Mouse (Mus musculus): Measurements from ENCODE around the gene Btnl1. TPM values are rescaled to one million over a fixed set of nuclear protein-coding genes. Genes with fewer than 3 reads are reported as not detected.

Gene Btnl1
- polyA plus RNA-seq, 1 experiment from 2014 or later, result not detected

Other genes with a start within 250 kb of the Btnl1 start
- gene H2-DMb2, start 233.8 kb upstream of the Btnl1 start, polyA plus RNA-seq (2014; fragmentation: Nextera tagmentation; extraction: Ambion mirVana), result not detected in 2 replicates
- gene H2-DMb1, start 224.1 kb upstream of the Btnl1 start, polyA plus RNA-seq (2014; fragmentation: Nextera tagmentation; extraction: Ambion mirVana), result 0.29 and 0.94 TPM in 2 replicates
- gene Tap1, start 189.6 kb upstream of the Btnl1 start, polyA plus RNA-seq (2014; fragmentation: Nextera tagmentation; extraction: Ambion mirVana), result 1.0 and 1.1 TPM in 2 replicates
- 0.42 and 1.1 TPM in 2 replicates for gene Psmb9, start 189.4 kb upstream of the Btnl1 start, polyA plus RNA-seq (2014; fragmentation: Nextera tagmentation; extraction: Ambion mirVana)
- gene Psmb8, start 179.4 kb upstream of the Btnl1 start, polyA plus RNA-seq (2014; fragmentation: Nextera tagmentation; extraction: Ambion mirVana), result 1.3 and 1.9 TPM in 2 replicates
- 0.19 and 0.50 TPM in 2 replicates for gene Tap2, start 173.6 kb upstream of the Btnl1 start, polyA plus RNA-seq (2014; fragmentation: Nextera tagmentation; extraction: Ambion mirVana)
- not detected in 2 replicates for gene H2-Ob, start 138.2 kb upstream of the Btnl1 start, polyA plus RNA-seq (2014; fragmentation: Nextera tagmentation; extraction: Ambion mirVana)
- gene H2-Ab1, start 119.4 kb upstream of the Btnl1 start, polyA plus RNA-seq (2014; fragmentation: Nextera tagmentation; extraction: Ambion mirVana), result 2.4 and 3.1 TPM in 2 replicates
- gene H2-Aa, start 89.3 kb upstream of the Btnl1 start, polyA plus RNA-seq (2014; fragmentation: Nextera tagmentation; extraction: Ambion mirVana), result not detected in 2 replicates
- gene H2-Eb1, start 71.3 kb upstream of the Btnl1 start, polyA plus RNA-seq (2014; fragmentation: Nextera tagmentation; extraction: Ambion mirVana), result 1.3 and 2.5 TPM in 2 replicates
- not detected in 2 replicates for gene H2-Eb2, start 51.5 kb upstream of the Btnl1 start, polyA plus RNA-seq (2014; fragmentation: Nextera tagmentation; extraction: Ambion mirVana)
- gene Btnl2, start 22.3 kb upstream of the Btnl1 start, polyA plus RNA-seq (2014; fragmentation: Nextera tagmentation; extraction: Ambion mirVana), result 0.13 TPM in 1 of 2 replicates, not detected in the other
- 2.7 and 4.1 TPM in 2 replicates for gene BC051142, start 21.7 kb downstream of the Btnl1 start, polyA plus RNA-seq (2014; fragmentation: Nextera tagmentation; extraction: Ambion mirVana)
- not detected in 2 replicates for gene Btnl4, start 100.2 kb downstream of the Btnl1 start, polyA plus RNA-seq (2014; fragmentation: Nextera tagmentation; extraction: Ambion mirVana)
- gene Btnl6, start 140.2 kb downstream of the Btnl1 start, polyA plus RNA-seq (2014; fragmentation: Nextera tagmentation; extraction: Ambion mirVana), result not detected in 2 replicates
- gene Notch4, start 187.1 kb downstream of the Btnl1 start, polyA plus RNA-seq (2014; fragmentation: Nextera tagmentation; extraction: Ambion mirVana), result 9.6 and 11.6 TPM in 2 replicates
- gene Gpsm3, start 212.7 kb downstream of the Btnl1 start, polyA plus RNA-seq (2014; fragmentation: Nextera tagmentation; extraction: Ambion mirVana), result 3.2 and 5.9 TPM in 2 replicates
- gene Pbx2, start 214.1 kb downstream of the Btnl1 start, polyA plus RNA-seq (2014; fragmentation: Nextera tagmentation; extraction: Ambion mirVana), result 16.6 and 17.3 TPM in 2 replicates
- 1.7 and 2.2 TPM in 2 replicates for gene Ager, start 220.7 kb downstream of the Btnl1 start, polyA plus RNA-seq (2014; fragmentation: Nextera tagmentation; extraction: Ambion mirVana)
- gene Rnf5, start 226.6 kb downstream of the Btnl1 start, polyA plus RNA-seq (2014; fragmentation: Nextera tagmentation; extraction: Ambion mirVana), result 175 and 182 TPM in 2 replicates
- gene Agpat1, start 227.1 kb downstream of the Btnl1 start, polyA plus RNA-seq (2014; fragmentation: Nextera tagmentation; extraction: Ambion mirVana), result 73.8 and 81.2 TPM in 2 replicates
- 4.4 and 4.7 TPM in 2 replicates for gene Egfl8, start 238.8 kb downstream of the Btnl1 start, polyA plus RNA-seq (2014; fragmentation: Nextera tagmentation; extraction: Ambion mirVana)

All from hindbrain, embryonic 11.5 days (tissue).